Mouse (Mus musculus) midbrain, embryonic 14.5 days (tissue): ENCODE data around the gene Lpcat2b. TPM values are rescaled to one million over a fixed set of nuclear protein-coding genes. Genes with fewer than 3 reads are reported as not detected.

Experiments
- ATAC-seq: fragments of 200-750 bp; cut with Nextera tagmentation; 2 replicates; pipeline ENCODE4 v1.8.0; 2017; ENCODE audit warnings: moderate number of reproducible peaks, moderate library complexity; ENCODE audit not compliant: low FRiP score, low TSS enrichment
- DNase-seq: peaks from one replicate; pipeline ENCODE4 v3.0.0-alpha.2; 2015
- H3K27ac ChIP-seq: fragments of 300-500 bp; sonication (generic); replicated peaks from 2 replicates; pipeline ENCODE4 v1.5.1; 2014; ENCODE audit warnings: mild to moderate bottlenecking, low read depth, low read length, moderate library complexity
- H3K27me3 ChIP-seq: fragments of 300-500 bp; sonication (generic); 2 replicates; pipeline ENCODE4 v1.6.1; 2014; ENCODE audit warnings: low read length, control low read depth, mixed read lengths; ENCODE audit not compliant: control insufficient read depth, insufficient read depth
- H3K36me3 ChIP-seq: fragments of 300-500 bp; sonication (generic); 2 replicates; pipeline ENCODE4 v1.6.1; 2014; ENCODE audit warnings: low read length, control low read depth; ENCODE audit not compliant: control insufficient read depth, insufficient read depth
- H3K4me1 ChIP-seq: fragments of 300-500 bp; sonication (generic); 2 replicates; pipeline ENCODE4 v1.6.1; 2014; ENCODE audit warnings: mild to moderate bottlenecking, antibody characterized with exemption, low read length, control low read depth; ENCODE audit not compliant: control insufficient read depth, insufficient read depth
- H3K4me2 ChIP-seq: fragments of 300-500 bp; sonication (generic); 2 replicates; pipeline ENCODE4 v1.6.1; 2014; ENCODE audit warnings: mild to moderate bottlenecking, low read length, moderate library complexity
- H3K4me3 ChIP-seq: fragments of 300-500 bp; sonication (generic); replicated peaks from 2 replicates; pipeline ENCODE4 v1.5.1; 2014; ENCODE audit warnings: low read depth, low read length
- H3K9ac ChIP-seq: fragments of 300-500 bp; sonication (generic); replicated peaks from 2 replicates; pipeline ENCODE4 v1.6.1; 2014; ENCODE audit warnings: mild to moderate bottlenecking, low read length, moderate library complexity
- H3K9me3 ChIP-seq: fragments of 300-500 bp; sonication (generic); 2 replicates; pipeline ENCODE4 v1.6.1; 2016; ENCODE audit warnings: low read length, control low read depth, mixed read lengths; ENCODE audit not compliant: control insufficient read depth
- WGBS: fragments of 180-500 bp; shearing (Covaris S2); extraction: QIAGEN DNeasy Blood & Tissue Kit; methylation state at CpG from one replicate; pipeline ENCODE4 v1.1.7; 2014; 5-methylcytosine and 5-hydroxymethylcytosine counted together
- polyA plus RNA-seq: library from polyadenylated mRNA; unstranded; fragments of >200 nt; fragmentation: Nextera tagmentation; extraction: Ambion mirVana; gene quantifications from 2 replicates; pipeline ENCODE4 v1.2.1, GENCODE M21; 2014

Lpcat2b gene
- polyA plus RNA-seq, 1 experiment from 2014 or later: not detected

DNA sequence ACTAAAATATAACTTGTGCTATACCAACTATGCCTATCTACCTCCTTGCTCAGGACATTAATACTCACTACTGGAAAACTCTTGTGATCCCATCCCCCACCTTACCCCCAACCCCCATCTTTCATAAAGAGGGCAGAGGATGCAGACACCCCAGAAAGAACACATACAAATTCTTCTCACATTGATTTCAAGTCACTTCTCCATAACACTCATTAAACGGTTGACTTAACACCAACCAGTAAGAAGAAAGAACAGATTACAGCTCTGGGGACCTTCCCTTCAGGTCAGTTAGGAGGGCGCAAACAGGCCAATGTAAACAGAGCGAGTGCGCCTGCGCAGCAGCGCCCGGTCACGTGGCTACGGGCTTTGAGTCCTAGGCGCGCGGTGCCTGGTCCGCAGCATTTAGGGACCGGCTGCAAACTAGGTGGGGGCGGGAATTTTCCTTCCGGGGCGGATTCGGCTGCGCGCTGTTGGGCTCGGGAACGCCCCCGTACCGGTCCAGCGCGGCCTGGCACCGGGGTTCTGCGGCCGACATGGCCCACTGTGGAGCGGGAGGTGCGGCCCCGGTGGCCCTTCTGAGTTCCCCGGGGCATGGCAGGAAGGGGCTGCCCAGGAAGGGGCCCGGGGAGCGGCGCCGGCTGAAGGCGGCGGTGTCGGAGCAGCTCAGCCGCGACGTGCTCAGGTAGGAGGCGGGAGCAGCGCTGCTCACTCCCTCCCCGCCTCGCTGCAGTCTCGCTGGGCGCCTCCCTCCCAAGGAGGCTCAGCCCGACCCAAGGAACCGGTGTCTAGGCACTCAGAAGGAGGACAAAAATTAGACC is 6.3 kb downstream of the Lpcat2b start, which contains the start of gene Btbd8:
Gene Btbd8 (plus strand): TSS at position 534 of the 818 bp plus-strand sequence.
- ATAC-seq (peak; percentile 96), DNase-seq (peak; percentile 98)
- Histone ChIP-seq H3K9me3 (no peaks in the 10 kb centered on the region), H3K27me3 (no peaks in the 10 kb centered on the region), H3K9ac (peak within 1 kb of the TSS; percentile 81), H3K27ac (peak within 1 kb of the TSS; percentile 90), H3K4me3 (peak within 1 kb of the TSS; percentile 74), H3K4me2 (peak within 1 kb of the TSS; percentile 72), H3K4me1 (0 out of 2 replicates have a peak, but pooled peaks cover 4% of the 10 kb centered on the region), H3K36me3 (no peaks in the 10 kb centered on the region)
- WGBS: under 1% methylated on average over 51 of the region's 51 CpGs

DNA sequence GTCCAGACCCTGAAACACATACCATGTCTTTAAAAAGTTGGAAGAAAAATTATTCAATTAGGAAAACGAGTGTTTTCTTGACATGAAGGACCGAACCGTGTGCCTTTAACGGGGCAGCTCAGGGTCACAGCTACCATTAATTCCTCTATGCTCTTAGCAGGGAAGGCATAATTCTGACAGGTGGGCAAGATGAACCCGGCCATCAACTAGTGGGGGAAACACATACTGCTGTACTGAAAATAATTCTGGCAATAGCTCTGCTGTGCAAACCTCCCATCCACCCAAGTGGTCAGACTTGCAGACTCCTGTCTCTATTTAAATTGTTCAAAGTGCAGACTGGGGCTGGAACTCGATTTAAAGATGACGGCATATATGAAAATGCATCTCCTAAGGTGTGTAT is 7.0 kb downstream of the Lpcat2b start:
- 0 out of 2 replicates have a peak, but pooled peaks cover 4% of the 10 kb centered on the region for H3K4me1 ChIP-seq
- ATAC-seq: 0 out of 2 replicates have a peak, but pooled peaks have one; percentile 22
- no peak for DNase-seq
- no peaks in the 10 kb centered on the region for H3K27me3 ChIP-seq
- H3K36me3 ChIP-seq: no peaks in the 10 kb centered on the region
- H3K27ac ChIP-seq: peak overlapping the region; percentile 90; the same call in 1 of the 2 replicates
- WGBS: 25% methylated on average over 7 of the region's 7 CpGs
- H3K4me2 ChIP-seq: peak overlapping the region; percentile 72
- H3K9ac ChIP-seq: peak overlapping the region; percentile 81
- H3K9me3 ChIP-seq: no peaks in the 10 kb centered on the region
- H3K4me3 ChIP-seq: peak overlapping the region; percentile 74

DNA sequence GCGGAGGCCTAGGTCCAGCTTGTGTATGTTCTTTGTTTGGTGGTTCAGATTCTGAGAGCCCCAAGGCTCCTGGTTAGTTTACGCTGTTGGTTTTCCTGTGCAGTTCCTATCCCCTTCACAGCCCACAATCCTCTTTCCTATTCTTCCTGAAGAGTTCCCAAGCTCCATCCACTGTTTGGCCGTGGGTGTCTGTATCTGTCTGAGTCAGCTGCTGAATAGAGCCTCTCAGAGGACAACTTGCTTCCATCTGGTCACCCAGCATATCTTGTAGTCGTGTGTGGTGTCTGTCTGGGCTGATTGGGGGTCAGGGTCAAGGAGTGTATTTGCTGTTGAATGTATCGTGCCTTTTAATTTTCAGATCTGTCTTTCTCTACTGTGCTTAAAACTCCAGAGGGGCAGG is 10.5 kb downstream of the Lpcat2b start:
- Histone ChIP-seq H3K9ac (no peak overlapping the region), H3K9me3 (no peaks in the 10 kb centered on the region)
- WGBS: 81% methylated on average over 5 of the region's 5 CpGs

DNA sequence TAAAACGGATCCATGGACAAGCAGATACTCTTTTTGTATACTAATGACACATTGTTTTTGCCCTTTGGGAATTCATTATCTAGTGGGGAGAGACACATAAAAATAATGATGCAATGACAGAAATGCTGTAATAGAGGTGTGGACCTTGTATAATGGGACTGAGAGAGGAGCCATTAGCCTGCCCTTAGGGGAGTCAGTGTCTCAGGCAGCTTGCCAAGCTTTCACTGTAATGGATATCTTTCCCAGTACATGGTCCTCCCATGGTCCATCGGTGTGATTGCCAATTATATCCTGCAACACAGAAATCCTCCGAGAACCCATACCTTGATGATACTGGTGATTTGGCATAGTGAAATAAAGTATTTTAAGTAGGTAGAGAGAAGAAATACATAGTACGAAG is 12.9 kb downstream of the Lpcat2b start:
- H3K9ac ChIP-seq: no peak overlapping the region
- DNase-seq (peak; percentile 20), ATAC-seq (no peak)
- H3K4me3 ChIP-seq: no peak overlapping the region
- no peak overlapping the region for H3K4me2 ChIP-seq
- 79% methylated on average over 4 of the region's 4 CpGs for WGBS
- no peaks in the 10 kb centered on the region for H3K36me3 ChIP-seq
- no peaks in the 10 kb centered on the region for H3K4me1 ChIP-seq
- no peaks in the 10 kb centered on the region for H3K9me3 ChIP-seq
- H3K27ac ChIP-seq: no peak overlapping the region
- no peaks in the 10 kb centered on the region for H3K27me3 ChIP-seq

More for the DNA sequence above, 10.5 kb downstream of the Lpcat2b start:
- no peak for ATAC-seq
- no peak overlapping the region for H3K4me3 ChIP-seq
- no peak overlapping the region for H3K27ac ChIP-seq
- H3K36me3 ChIP-seq: no peaks in the 10 kb centered on the region
- no peak overlapping the region for H3K4me2 ChIP-seq
- DNase-seq: no peak
- H3K27me3 ChIP-seq: no peaks in the 10 kb centered on the region
- 0 out of 2 replicates have a peak, but pooled peaks cover 4% of the 10 kb centered on the region for H3K4me1 ChIP-seq

DNA sequence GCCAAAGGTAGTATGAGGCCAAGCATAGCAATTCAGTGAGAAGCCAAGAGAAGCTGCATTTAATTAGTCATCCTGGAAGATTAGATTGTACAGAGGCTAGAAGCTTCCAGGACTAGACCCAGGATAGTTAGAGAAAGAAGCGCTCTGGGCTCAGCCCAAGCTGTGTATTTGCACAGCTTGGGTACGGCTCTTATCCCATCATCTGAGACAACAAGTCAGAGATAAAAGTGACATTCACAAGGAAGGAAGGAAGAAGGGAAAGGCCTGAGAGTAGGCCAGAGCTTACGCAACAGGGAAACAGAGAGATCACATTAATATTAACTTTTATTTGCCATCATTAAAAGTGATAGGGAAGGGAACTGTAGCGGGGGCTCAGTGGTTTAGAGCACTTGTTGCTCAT is 16.6 kb downstream of the Lpcat2b start:
- H3K4me3 ChIP-seq: no peak overlapping the region
- H3K4me2 ChIP-seq: no peak overlapping the region
- H3K9ac ChIP-seq: no peak overlapping the region
- DNase-seq: no peak
- H3K4me1 ChIP-seq: no peaks in the 10 kb centered on the region
- no peak overlapping the region for H3K27ac ChIP-seq
- ATAC-seq: no peak
- no peaks in the 10 kb centered on the region for H3K9me3 ChIP-seq
- 91% methylated on average over 4 of the region's 4 CpGs for WGBS
- H3K36me3 ChIP-seq: no peaks in the 10 kb centered on the region
- H3K27me3 ChIP-seq: no peaks in the 10 kb centered on the region

DNA sequence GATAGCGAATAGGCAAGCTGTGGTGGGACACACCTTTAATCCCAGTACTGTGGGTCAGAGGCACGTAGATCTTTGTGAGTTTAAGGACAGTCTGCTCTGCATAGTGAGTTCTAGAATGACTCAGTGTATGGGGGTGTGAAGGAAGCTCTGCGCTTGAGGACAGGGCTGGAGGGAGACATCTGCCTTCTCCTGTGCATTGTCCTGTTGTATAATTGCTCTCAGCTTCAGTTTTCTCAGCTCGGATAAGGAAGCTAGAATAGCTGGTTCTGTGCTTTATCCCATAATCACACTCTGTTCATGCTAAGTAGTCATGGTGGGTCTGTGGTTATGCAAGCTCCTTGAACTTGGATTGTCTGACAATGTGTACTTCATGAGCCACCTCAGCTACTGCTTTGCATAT is 17.4 kb downstream of the Lpcat2b start:
- H3K27ac ChIP-seq: no peak overlapping the region
- no peak overlapping the region for H3K4me3 ChIP-seq
- H3K9ac ChIP-seq: no peak overlapping the region
- WGBS: 91% methylated on average over 4 of the region's 4 CpGs
- H3K4me1 ChIP-seq: no peaks in the 10 kb centered on the region
- H3K9me3 ChIP-seq: no peaks in the 10 kb centered on the region
- ATAC-seq: no peak
- DNase-seq: no peak
- no peaks in the 10 kb centered on the region for H3K36me3 ChIP-seq
- no peaks in the 10 kb centered on the region for H3K27me3 ChIP-seq
- no peak overlapping the region for H3K4me2 ChIP-seq

DNA sequence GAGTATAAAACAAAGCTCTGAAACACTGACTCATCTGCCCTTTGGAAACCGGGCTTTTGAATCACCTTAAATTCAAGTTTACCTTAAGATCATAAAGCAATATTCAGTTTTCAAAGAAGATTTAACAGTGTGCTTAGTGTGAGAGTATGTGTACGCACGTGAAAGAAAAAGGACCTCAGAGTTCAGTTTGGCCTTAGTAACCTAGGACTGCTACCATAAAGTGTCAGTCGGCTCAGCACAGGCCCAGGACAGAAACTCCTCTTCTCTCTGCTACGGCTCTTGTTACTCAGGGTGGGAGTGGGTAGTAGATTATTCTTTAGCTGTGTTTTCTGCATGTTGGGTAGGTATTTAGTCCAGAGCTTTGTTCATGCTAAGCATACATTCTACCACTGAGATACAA is 18.3 kb downstream of the Lpcat2b start:
- no peak overlapping the region for H3K4me3 ChIP-seq
- no peak overlapping the region for H3K9ac ChIP-seq
- no peaks in the 10 kb centered on the region for H3K27me3 ChIP-seq
- H3K27ac ChIP-seq: no peak overlapping the region
- H3K36me3 ChIP-seq: no peaks in the 10 kb centered on the region
- H3K4me2 ChIP-seq: no peak overlapping the region
- DNase-seq (no peak), ATAC-seq (no peak)
- H3K4me1 ChIP-seq: no peaks in the 10 kb centered on the region
- WGBS: 88% methylated on average over 5 of the region's 5 CpGs
- H3K9me3 ChIP-seq: no peaks in the 10 kb centered on the region

DNA sequence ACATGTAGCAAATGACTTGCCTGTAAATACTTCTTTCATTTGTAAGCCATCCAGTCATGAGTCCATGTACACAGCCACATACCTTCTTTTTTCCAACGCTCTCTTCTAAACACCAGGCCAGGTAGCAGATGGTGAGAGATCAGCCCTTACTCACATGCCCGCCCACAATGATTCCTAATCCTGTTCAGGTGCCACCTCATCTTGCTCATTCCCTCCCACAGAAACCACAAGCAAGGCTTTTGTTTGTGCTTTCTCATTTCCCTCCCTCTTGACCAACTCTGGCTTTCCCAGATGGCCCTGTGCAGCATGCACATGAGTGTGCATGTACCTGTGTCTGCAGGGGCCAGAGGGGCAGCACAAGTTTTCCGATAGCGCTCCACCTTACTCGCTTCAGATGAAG is 18.9 kb downstream of the Lpcat2b start:
- Histone ChIP-seq H3K9ac (no peak overlapping the region), H3K4me2 (no peak overlapping the region), H3K9me3 (no peaks in the 10 kb centered on the region), H3K36me3 (no peaks in the 10 kb centered on the region), H3K4me1 (no peaks in the 10 kb centered on the region), H3K27me3 (no peaks in the 10 kb centered on the region), H3K27ac (no peak overlapping the region), H3K4me3 (no peak overlapping the region)
- ATAC-seq (no peak), DNase-seq (no peak)
- 95% methylated on average over 5 of the region's 5 CpGs for WGBS
